Mouse (Mus musculus): ENCODE results near the gene Ppp4r2.

DNA sequence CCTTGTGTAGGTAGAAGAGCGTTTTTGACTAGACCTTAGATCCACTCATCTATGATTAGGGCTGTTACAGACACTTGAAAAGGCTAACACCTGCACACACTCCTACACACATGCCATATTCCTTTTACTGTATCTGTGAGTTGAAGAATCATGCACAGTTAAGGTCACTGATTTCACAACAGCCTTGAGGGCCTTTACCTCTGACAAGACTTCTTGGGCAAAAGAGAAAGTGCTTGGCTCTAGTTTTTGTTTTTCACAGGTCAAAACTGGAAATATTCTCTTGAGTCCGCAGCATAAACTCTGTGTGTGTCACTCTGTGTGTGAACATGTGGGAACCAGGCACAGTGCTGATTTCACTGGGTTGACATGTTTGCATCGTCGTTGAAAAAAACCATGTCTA, 23.3 kb upstream of the Ppp4r2 start:
- no peak for TF ChIP-seq CTCF (IDR thresholded peaks at IDR 0.05; ENCODE audit: extremely low read depth, insufficient read length, insufficient replicate concordance, low read depth, low read length)
- TF ChIP-seq POLR2A (IDR thresholded peaks at IDR 0.05; ENCODE audit: low read depth, low read length), result no peak
